Mouse (Mus musculus) G1E (cell line): Measurements from ENCODE around the gene Eif2b2.

Experiments used
- CTCF ChIP-seq: IDR thresholded peaks from 2 replicates; pipeline ENCODE4 v1.5.1; 2012; ENCODE audit warnings: low read depth, low read length, inconsistent platforms, mixed read lengths
- GATA1 ChIP-seq: IDR thresholded peaks from 2 replicates; pipeline ENCODE4 v1.6.1; 2012; ENCODE audit warnings: borderline replicate concordance, low read length, inconsistent platforms, mixed read lengths
- TAL1 ChIP-seq: conservative IDR thresholded peaks from 2 replicates; pipeline ENCODE4 v1.6.1; 2012; ENCODE audit warnings: low read depth, low read length, inconsistent platforms, mixed read lengths

GRCm38 (mm10) chr12:85266248-85266647 lies 47.0 kb downstream of the Eif2b2 start:
- TF ChIP-seq CTCF (no peak), GATA1 (no peak), TAL1 (no peak)
